Mouse (Mus musculus) liver, adult 2 months (tissue): ENCODE data around the gene Gfra1.

Experiments used
- CTCF ChIP-seq: fragments of 200-500 bp; IDR thresholded peaks from 2 replicates; pipeline ENCODE4 v1.5.1; 2011; ENCODE audit warnings: low read depth, low read length, control low read depth
- POLR2A ChIP-seq: fragments of 200-500 bp; IDR thresholded peaks from 2 replicates; pipeline ENCODE4 v1.6.1; 2011; ENCODE audit warnings: low read length, control low read depth; ENCODE audit not compliant: insufficient read depth; ENCODE audit errors: extremely low read depth

GRCm38 (mm10) chr19:58414733-58415132, 41.0 kb downstream of the Gfra1 start:
- TF ChIP-seq CTCF (no peak), POLR2A (no peak)
